Mouse (Mus musculus) embryonic facial prominence, embryonic 15.5 days (tissue): Measurements from ENCODE around the gene Josd1. TPM values are rescaled to one million over a fixed set of nuclear protein-coding genes. Genes with fewer than 3 reads are reported as not detected.
"Not testable (repeated sequence)": the region's sequence is repeated elsewhere in the genome, so short reads cannot be mapped to it uniquely, and the experiment has no call there.

ENCODE experiments used
- ATAC-seq: fragments of 200-750 bp; cut with Nextera tagmentation; 2 replicates; pipeline ENCODE4 v1.8.0; 2017; ENCODE audit warnings: low read depth, moderate TSS enrichment; ENCODE audit not compliant: insufficient number of reproducible peaks, low FRiP score, low TSS enrichment
- H3K27ac ChIP-seq: fragments of 300-500 bp; sonication (generic); replicated peaks from 2 replicates; pipeline ENCODE4 v1.5.1; 2015; ENCODE audit warnings: mild to moderate bottlenecking, inconsistent platforms
- H3K27me3 ChIP-seq: fragments of 300-500 bp; sonication (generic); 2 replicates; pipeline ENCODE4 v1.6.1; 2015; ENCODE audit warnings: inconsistent platforms
- H3K36me3 ChIP-seq: fragments of 300-500 bp; sonication (generic); 2 replicates; pipeline ENCODE4 v1.6.1; 2015; ENCODE audit warnings: mild to moderate bottlenecking, inconsistent platforms
- H3K4me1 ChIP-seq: fragments of 300-500 bp; sonication (generic); 2 replicates; pipeline ENCODE4 v1.6.1; 2015; ENCODE audit warnings: inconsistent platforms
- H3K4me2 ChIP-seq: fragments of 300-500 bp; sonication (generic); replicated peaks from 2 replicates; pipeline ENCODE4 v1.6.1; 2015; ENCODE audit warnings: mild to moderate bottlenecking, inconsistent platforms
- H3K4me3 ChIP-seq: fragments of 300-500 bp; sonication (generic); replicated peaks from 2 replicates; pipeline ENCODE4 v1.5.1; 2015; ENCODE audit warnings: mild to moderate bottlenecking, inconsistent platforms
- H3K9ac ChIP-seq: fragments of 300-500 bp; sonication (generic); 2 replicates; pipeline ENCODE4 v1.6.1; 2015; ENCODE audit warnings: inconsistent platforms
- H3K9me3 ChIP-seq: fragments of 300-500 bp; sonication (generic); replicated peaks from 2 replicates; pipeline ENCODE4 v1.6.1; 2016; ENCODE audit warnings: inconsistent platforms
- WGBS: fragments of 180-500 bp; shearing (Covaris S2); methylation state at CpG from one replicate; pipeline ENCODE4 v1.1.7; 2015; 5-methylcytosine and 5-hydroxymethylcytosine counted together
- polyA plus RNA-seq: library from polyadenylated mRNA; unstranded; fragments of >200 nt; fragmentation: Nextera tagmentation; extraction: Ambion mirVana; gene quantifications from 2 replicates; pipeline ENCODE4 v1.2.1, GENCODE M21; 2015

Josd1 gene
- polyA plus RNA-seq, 1 experiment from 2014 or later: 27.0 TPM

- Histone ChIP-seq H3K9me3 (no peaks in the 10 kb centered on the region), H3K4me3 (peak overlapping the region; percentile 94), H3K27me3 (no peaks in the 10 kb centered on the region), H3K36me3 (0 out of 2 replicates have a peak, but pooled peaks cover 10% of the 10 kb centered on the region), H3K4me1 (peaks cover 53% of the 10 kb centered on the region), H3K27ac (no peak overlapping the region), H3K4me2 (peak overlapping the region; percentile 73), H3K9ac (0 out of 2 replicates have a peak overlapping the region, but pooled peaks have one; percentile 4)
- 61% methylated on average over 19 of the region's 19 CpGs for WGBS
- ATAC-seq: no peak
Observed at GRCm38 (mm10) chr15:79683707-79684465, 3.8 kb downstream of the Josd1 start.

DNA sequence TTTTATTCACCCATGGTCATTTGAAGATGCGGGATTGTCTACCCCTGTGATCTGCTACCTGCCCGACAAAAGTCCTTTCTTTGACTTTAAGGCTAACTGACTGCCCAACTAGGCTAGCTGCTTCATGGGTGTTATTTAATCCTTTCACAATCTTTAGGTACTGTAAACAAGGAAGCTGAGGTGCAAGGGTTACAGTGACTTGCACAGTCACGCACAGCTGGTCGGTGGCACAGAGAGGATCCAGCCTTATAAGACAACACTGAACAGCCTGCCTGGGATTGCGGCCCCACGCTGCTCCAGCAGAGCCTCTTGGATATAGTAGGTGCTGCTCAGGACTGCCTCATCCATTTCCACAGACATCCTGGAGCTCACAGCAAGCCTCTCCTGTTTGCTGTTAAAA lies 4.6 kb downstream of the Josd1 start:
- H3K4me2 ChIP-seq: no peak overlapping the region
- peaks cover 48% of the 10 kb centered on the region for H3K4me1 ChIP-seq
- no peaks in the 10 kb centered on the region for H3K27me3 ChIP-seq
- H3K9ac ChIP-seq: no peak overlapping the region
- H3K27ac ChIP-seq: no peak overlapping the region
- 0 out of 2 replicates have a peak, but pooled peaks cover 10% of the 10 kb centered on the region for H3K36me3 ChIP-seq
- ATAC-seq: no peak
- H3K9me3 ChIP-seq: no peaks in the 10 kb centered on the region
- WGBS: 73% methylated on average over 6 of the region's 6 CpGs
- no peak overlapping the region for H3K4me3 ChIP-seq

DNA sequence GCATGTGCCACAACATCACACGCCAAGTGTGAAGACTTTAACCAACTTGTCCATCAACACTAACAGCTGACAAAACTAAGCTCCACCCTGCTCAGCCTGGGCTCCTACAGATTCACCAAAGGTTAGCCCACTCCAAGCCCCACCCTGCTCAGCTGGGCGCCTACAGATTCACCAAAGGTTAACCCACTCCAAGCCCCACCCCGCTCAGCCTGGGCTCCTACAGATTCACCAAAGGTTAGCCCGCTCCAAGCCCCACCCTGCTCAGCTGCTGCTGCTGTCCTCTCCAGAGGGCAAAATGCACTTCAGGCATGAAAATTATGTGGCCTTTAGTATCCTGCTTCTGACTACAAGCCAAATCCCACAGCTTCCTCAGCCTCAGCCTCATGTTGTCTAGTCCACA lies 5.7 kb downstream of the Josd1 start:
- H3K4me1 ChIP-seq: peaks cover 48% of the 10 kb centered on the region
- H3K27ac ChIP-seq: no peak overlapping the region
- 85% methylated on average over 4 of the region's 4 CpGs for WGBS
- H3K36me3 ChIP-seq: peaks cover 16% of the 10 kb centered on the region; the same call in 1 of the 2 replicates
- H3K9ac ChIP-seq: no peak overlapping the region
- no peaks in the 10 kb centered on the region for H3K9me3 ChIP-seq
- ATAC-seq: no peak
- H3K4me3 ChIP-seq: no peak overlapping the region
- no peak overlapping the region for H3K4me2 ChIP-seq
- no peaks in the 10 kb centered on the region for H3K27me3 ChIP-seq

GRCm38 (mm10) chr15:79677936-79678335 lies 9.8 kb downstream of the Josd1 start:
- Histone ChIP-seq H3K4me2 (no peak overlapping the region), H3K27me3 (no peaks in the 10 kb centered on the region), H3K9ac (no peak overlapping the region), H3K4me3 (no peak overlapping the region), H3K9me3 (no peaks in the 10 kb centered on the region), H3K4me1 (peaks cover 12% of the 10 kb centered on the region), H3K27ac (no peak overlapping the region), H3K36me3 (peaks cover 50% of the 10 kb centered on the region)
- no peak for ATAC-seq
- WGBS: 80% methylated on average over 2 of the region's 2 CpGs

DNA sequence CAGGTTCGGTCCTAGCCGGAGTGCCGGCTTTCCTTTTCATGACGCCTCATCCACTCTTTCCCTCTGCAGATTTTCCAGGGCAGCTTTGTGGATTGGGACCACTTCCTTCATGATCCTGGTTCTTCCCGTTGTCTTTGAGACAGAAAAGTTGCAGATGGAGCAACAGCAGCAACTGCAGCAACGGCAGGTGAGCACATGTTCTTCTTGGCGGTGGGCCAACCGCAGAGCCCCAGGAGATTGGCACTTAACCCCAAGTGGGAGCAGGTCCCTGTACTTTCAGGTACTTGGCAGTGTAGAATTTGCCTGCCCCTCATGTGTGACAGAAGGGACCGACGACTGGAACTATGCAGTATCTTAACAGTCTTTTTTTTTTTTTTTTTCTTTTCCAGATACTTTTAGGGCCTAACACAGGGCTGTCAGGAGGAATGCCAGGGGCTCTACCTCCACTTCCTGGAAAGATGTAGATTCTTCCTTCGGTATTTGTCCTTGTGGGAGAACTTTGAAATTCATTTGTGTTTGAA lies 15.8 kb downstream of the Josd1 start:
- Histone ChIP-seq H3K4me3 (peak overlapping the region; percentile 91), H3K4me2 (peak overlapping the region; percentile 73), H3K36me3 (peaks cover 50% of the 10 kb centered on the region), H3K4me1 (peaks cover 13% of the 10 kb centered on the region)
- not testable (repeated sequence) for H3K9ac ChIP-seq, ATAC-seq, H3K9me3 ChIP-seq, H3K27ac ChIP-seq, H3K27me3 ChIP-seq
- WGBS: 68% methylated on average over 11 of the region's 11 CpGs

GRCm38 (mm10) chr15:79670972-79671299 lies 16.8 kb downstream of the Josd1 start:
- Histone ChIP-seq H3K27me3 (no peaks in the 10 kb centered on the region), H3K9me3 (no peaks in the 10 kb centered on the region), H3K36me3 (peaks cover 51% of the 10 kb centered on the region), H3K9ac (peak overlapping the region; percentile 78), H3K4me1 (peaks cover 13% of the 10 kb centered on the region), H3K4me2 (peak overlapping the region; percentile 73), H3K27ac (peak overlapping the region; percentile 60; the same call in 1 of the 2 replicates), H3K4me3 (peak overlapping the region; percentile 91)
- WGBS: under 1% methylated on average over 37 of the region's 37 CpGs
- ATAC-seq: no peak

DNA sequence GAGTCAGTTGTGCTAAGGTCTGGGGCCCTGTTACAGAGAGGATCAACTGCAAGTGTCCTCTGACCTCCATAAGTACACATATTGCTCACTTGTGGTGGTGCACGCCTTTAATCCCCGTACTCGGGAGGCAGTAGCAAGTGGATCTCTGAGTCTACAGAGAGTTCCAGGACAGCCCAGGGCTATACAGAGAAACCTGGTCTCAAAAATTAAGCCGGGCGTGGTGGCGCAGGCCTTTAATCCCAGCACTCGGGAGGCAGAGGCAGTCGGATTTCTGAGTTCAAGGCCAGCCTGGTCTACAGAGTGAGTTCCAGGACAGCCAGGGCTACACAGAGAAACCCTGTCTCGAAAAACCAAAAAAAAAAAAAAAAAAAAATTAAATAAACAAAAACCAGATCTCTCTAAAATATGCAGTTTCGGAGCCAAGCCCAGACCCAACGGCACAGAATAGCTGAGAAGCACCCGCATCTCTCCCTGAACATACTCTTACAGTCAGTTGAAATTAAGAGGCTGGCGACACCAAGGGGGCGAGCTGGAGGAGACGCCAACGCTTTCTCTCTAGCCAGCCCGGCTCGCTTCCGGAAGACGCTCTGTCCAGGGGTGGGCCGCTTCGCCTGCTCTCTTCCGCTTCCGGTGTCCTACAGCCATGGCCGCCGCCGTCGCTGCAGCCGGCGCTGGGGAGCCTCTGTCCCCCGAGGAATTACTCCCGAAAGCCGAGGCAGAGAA lies 17.3 kb downstream of the Josd1 start, which contains the start of gene Tomm22:
TSS of gene Tomm22 (plus strand) at position 613 of the 723 bp plus-strand sequence.
- peak within 1 kb of the TSS; percentile 60; the same call in 1 of the 2 replicates for H3K27ac ChIP-seq
- H3K27me3 ChIP-seq: no peaks in the 10 kb centered on the region
- peaks cover 53% of the 10 kb centered on the region for H3K36me3 ChIP-seq
- H3K4me1 ChIP-seq: peaks cover 13% of the 10 kb centered on the region
- WGBS: 15% methylated on average over 33 of the region's 33 CpGs
- H3K9me3 ChIP-seq: no peaks in the 10 kb centered on the region
- peak within 1 kb of the TSS; percentile 73 for H3K4me2 ChIP-seq
- H3K9ac ChIP-seq: peak within 1 kb of the TSS; percentile 78
- peak within 1 kb of the TSS; percentile 91 for H3K4me3 ChIP-seq
- ATAC-seq: peak; percentile 94

DNA sequence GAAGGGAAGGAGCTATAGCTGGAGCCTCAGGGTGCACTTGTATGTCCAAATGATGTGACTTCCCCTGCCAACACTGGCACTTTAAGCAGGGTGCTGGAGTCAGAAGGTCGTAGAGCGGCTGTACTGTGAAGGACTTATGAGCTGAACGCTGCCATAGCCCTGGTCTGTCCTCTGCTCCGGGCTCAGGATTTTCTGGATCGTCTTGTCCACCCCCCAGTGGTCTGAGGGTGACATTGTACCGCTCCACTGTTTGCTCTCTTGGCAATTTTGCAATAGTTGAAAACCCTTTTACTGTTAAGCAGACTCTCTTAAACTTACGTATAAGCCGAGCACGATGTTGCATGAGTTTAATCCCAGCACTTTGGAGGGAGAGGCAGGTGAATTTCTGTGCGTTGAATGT lies 18.5 kb downstream of the Josd1 start:
- Histone ChIP-seq H3K4me2 (no peak overlapping the region), H3K9ac (no peak overlapping the region), H3K36me3 (peaks cover 42% of the 10 kb centered on the region), H3K4me1 (peaks cover 13% of the 10 kb centered on the region), H3K27me3 (no peaks in the 10 kb centered on the region), H3K27ac (no peak overlapping the region), H3K4me3 (no peak overlapping the region), H3K9me3 (no peaks in the 10 kb centered on the region)
- ATAC-seq: no peak
- 70% methylated on average over 10 of the region's 10 CpGs for WGBS

GRCm38 (mm10) chr15:79664666-79665065 lies 23.1 kb downstream of the Josd1 start:
- no peak for ATAC-seq
- Histone ChIP-seq H3K4me2 (no peak overlapping the region), H3K27ac (no peak overlapping the region), H3K36me3 (peaks cover 41% of the 10 kb centered on the region), H3K4me1 (peaks cover 4% of the 10 kb centered on the region), H3K27me3 (no peaks in the 10 kb centered on the region), H3K4me3 (no peak overlapping the region), H3K9ac (no peak overlapping the region), H3K9me3 (no peaks in the 10 kb centered on the region)
- 87% methylated on average over 8 of the region's 8 CpGs for WGBS

DNA sequence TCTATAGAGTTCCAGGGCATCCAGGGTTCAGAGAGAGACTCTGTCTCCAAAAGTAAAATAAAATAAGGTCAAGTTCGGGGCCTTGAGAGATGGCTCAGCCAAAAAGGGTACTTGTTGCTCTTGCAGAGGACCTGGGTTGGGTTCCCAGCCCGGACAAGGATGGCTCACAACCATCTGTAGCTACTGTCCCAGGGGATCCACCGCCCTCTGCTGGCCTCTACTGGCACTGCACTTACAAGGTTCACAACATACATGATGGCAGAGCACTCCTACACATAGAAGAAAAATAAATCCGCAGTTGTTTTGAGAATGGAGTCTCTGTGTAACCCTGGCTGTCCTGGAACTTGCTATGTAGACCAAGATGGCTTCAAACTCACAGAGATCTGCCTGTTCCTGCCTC lies 25.9 kb downstream of the Josd1 start:
- Histone ChIP-seq H3K9me3 (no peaks in the 10 kb centered on the region), H3K4me3 (no peak overlapping the region), H3K9ac (no peak overlapping the region), H3K4me1 (peaks cover 11% of the 10 kb centered on the region), H3K36me3 (peaks cover 34% of the 10 kb centered on the region), H3K27ac (no peak overlapping the region), H3K27me3 (no peaks in the 10 kb centered on the region), H3K4me2 (no peak overlapping the region)
- ATAC-seq: no peak
- WGBS: 76% methylated on average over 4 of the region's 4 CpGs
